Mouse (Mus musculus): Measurements from ENCODE around the gene Tmem123. TPM values are rescaled to one million over a fixed set of nuclear protein-coding genes. Genes with fewer than 3 reads are reported as not detected.

Tmem123 gene
- polyA plus RNA-seq, 1 experiment = 35.6 TPM

DNA sequence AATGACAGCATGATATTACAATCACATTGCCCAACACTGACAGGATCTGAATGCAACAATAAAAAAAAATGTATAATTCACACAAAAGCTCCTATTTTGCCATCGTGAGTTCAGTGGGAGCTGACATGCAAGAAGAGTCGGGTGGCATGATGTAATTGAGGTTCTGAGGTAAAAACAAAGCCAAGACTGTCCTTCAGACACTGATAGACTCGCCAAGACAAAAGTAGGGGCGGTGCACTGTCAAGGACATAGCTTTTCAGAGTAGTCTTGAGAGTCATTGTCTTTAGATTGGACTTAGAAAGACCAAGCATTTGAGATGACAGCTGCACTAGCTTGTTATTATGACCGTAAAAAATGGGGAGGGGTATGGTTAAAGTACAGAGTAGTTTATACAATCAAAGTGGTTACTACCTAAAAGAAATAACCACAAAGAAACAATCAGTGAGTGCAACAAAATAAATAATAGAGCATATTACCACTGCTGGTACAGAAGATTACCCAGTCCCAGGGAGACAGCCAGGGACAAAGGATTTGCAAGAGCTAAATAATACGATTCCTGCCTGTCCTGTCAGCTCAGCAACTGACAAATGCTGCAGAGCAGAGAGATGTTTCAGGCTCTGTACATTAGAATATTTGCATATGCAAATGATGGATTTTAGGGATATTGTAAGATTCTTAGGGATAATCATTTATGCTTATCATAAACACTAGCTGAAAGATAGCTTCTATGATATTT is 32.5 kb downstream of the Tmem123 start:
- H3K4me3 ChIP-seq (ENCODE audit: insufficient read depth, poor library complexity, severe bottlenecking) = no peak overlapping the region
- no peaks in the 10 kb centered on the region for H3K27me3 ChIP-seq (ENCODE audit: control insufficient read depth, insufficient read depth, insufficient read length)
- TF ChIP-seq MYOD1 (IDR thresholded peaks at IDR 0.05; ENCODE audit: control insufficient read depth, insufficient read length, low read depth) = no peak
- TF ChIP-seq CEBPB (IDR thresholded peaks at IDR 0.05; ENCODE audit: low read depth) = no peak
- TF ChIP-seq MAX (IDR thresholded peaks at IDR 0.05) = no peak
- TF ChIP-seq MYOG (IDR thresholded peaks at IDR 0.05; ENCODE audit: control insufficient read depth, extremely low read depth, insufficient read length) = no peak
- no peak for TF ChIP-seq FOSL1 (IDR thresholded peaks at IDR 0.05; ENCODE audit: insufficient read depth, low read length, poor library complexity, severe bottlenecking)
- TF ChIP-seq CTCF (IDR thresholded peaks at IDR 0.05; ENCODE audit: control insufficient read depth, insufficient read depth, insufficient read length) = no peak
- TF ChIP-seq USF1 (IDR thresholded peaks at IDR 0.05; ENCODE audit: low read depth) = no peak

DNA sequence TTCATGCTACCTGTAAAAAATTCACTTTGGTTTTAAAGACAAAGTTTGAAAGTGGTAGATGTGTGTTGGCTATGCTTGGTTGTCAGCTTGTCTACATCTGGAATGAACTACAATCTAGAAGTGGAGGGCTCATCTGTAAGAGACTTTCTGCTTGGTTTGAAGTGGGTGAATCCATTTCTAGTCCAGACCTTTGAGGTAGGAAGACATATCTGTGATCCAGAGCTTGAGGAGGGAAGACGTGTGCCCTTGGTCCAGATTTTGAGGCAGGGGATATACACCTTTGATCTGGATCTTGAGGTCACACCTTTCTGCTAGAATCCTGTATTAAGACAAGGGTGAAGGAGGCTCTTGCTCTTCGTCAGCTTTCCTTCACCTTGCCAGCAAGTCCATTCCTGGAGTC is 33.7 kb downstream of the Tmem123 start:
- Histone ChIP-seq H3K36me3 (ENCODE audit: control insufficient read depth, insufficient read depth) (peaks cover 17% of the 10 kb centered on the region), H3K79me2 (ENCODE audit: control insufficient read depth, insufficient read depth) (no peaks in the 10 kb centered on the region), H3K79me3 (ENCODE audit: low read depth) (no peaks in the 10 kb centered on the region), H3ac (ENCODE audit: control insufficient read depth, insufficient read length, low read depth) (no peak overlapping the region), H3K4me3 (ENCODE audit: insufficient read depth, poor library complexity, severe bottlenecking) (no peak overlapping the region), H3K27me3 (ENCODE audit: control insufficient read depth, insufficient read depth, insufficient read length) (no peaks in the 10 kb centered on the region)
- TF ChIP-seq MAX (IDR thresholded peaks at IDR 0.05) (no peak), FOSL1 (IDR thresholded peaks at IDR 0.05; ENCODE audit: insufficient read depth, low read length, poor library complexity, severe bottlenecking) (no peak), CTCF (IDR thresholded peaks at IDR 0.05; ENCODE audit: control insufficient read depth, insufficient read depth, insufficient read length) (no peak), MYOD1 (IDR thresholded peaks at IDR 0.05; ENCODE audit: control insufficient read depth, insufficient read length, low read depth) (no peak), MYOG (IDR thresholded peaks at IDR 0.05; ENCODE audit: control insufficient read depth, extremely low read depth, insufficient read length) (no peak), CEBPB (IDR thresholded peaks at IDR 0.05; ENCODE audit: low read depth) (no peak), USF1 (IDR thresholded peaks at IDR 0.05; ENCODE audit: low read depth) (no peak)

More for the DNA sequence above, 32.5 kb downstream of the Tmem123 start:
- no peaks in the 10 kb centered on the region for H3K79me3 ChIP-seq (ENCODE audit: low read depth)
- H3ac ChIP-seq (ENCODE audit: control insufficient read depth, insufficient read length, low read depth) = no peak overlapping the region
- H3K36me3 ChIP-seq (ENCODE audit: control insufficient read depth, insufficient read depth) = peaks cover 27% of the 10 kb centered on the region
- H3K79me2 ChIP-seq (ENCODE audit: control insufficient read depth, insufficient read depth) = no peaks in the 10 kb centered on the region

DNA sequence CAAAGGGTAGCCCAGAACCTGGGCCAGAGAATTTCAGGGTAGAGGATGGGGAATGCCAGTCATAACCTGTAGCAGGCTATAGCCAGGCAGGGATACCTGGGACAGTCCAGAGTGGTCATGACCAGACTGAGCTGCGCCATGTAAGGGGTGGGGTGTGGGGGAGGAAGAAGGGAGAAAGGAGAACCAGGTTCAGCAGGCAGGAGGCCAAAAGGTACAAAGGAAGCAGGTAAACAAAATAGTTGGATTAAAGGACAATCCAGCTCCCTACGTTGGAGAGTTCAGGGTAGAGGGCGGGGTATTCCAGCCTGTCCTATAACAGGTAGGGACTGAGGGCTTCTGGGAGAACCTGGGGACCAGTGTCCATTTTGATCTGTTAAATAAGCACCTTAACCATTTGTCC is 34.7 kb downstream of the Tmem123 start:
- H3ac ChIP-seq (ENCODE audit: control insufficient read depth, insufficient read length, low read depth) = no peak overlapping the region
- H3K79me3 ChIP-seq (ENCODE audit: low read depth) = no peaks in the 10 kb centered on the region
- no peak overlapping the region for H3K4me3 ChIP-seq (ENCODE audit: insufficient read depth, poor library complexity, severe bottlenecking)
- no peaks in the 10 kb centered on the region for H3K79me2 ChIP-seq (ENCODE audit: control insufficient read depth, insufficient read depth)
- TF ChIP-seq FOSL1 (IDR thresholded peaks at IDR 0.05; ENCODE audit: insufficient read depth, low read length, poor library complexity, severe bottlenecking) (no peak), MYOG (IDR thresholded peaks at IDR 0.05; ENCODE audit: control insufficient read depth, extremely low read depth, insufficient read length) (no peak), MYOD1 (IDR thresholded peaks at IDR 0.05; ENCODE audit: control insufficient read depth, insufficient read length, low read depth) (no peak), USF1 (IDR thresholded peaks at IDR 0.05; ENCODE audit: low read depth) (no peak), CEBPB (IDR thresholded peaks at IDR 0.05; ENCODE audit: low read depth) (no peak), MAX (IDR thresholded peaks at IDR 0.05) (no peak), CTCF (IDR thresholded peaks at IDR 0.05; ENCODE audit: control insufficient read depth, insufficient read depth, insufficient read length) (no peak)
- no peaks in the 10 kb centered on the region for H3K27me3 ChIP-seq (ENCODE audit: control insufficient read depth, insufficient read depth, insufficient read length)
- H3K36me3 ChIP-seq (ENCODE audit: control insufficient read depth, insufficient read depth) = peaks cover 10% of the 10 kb centered on the region

DNA sequence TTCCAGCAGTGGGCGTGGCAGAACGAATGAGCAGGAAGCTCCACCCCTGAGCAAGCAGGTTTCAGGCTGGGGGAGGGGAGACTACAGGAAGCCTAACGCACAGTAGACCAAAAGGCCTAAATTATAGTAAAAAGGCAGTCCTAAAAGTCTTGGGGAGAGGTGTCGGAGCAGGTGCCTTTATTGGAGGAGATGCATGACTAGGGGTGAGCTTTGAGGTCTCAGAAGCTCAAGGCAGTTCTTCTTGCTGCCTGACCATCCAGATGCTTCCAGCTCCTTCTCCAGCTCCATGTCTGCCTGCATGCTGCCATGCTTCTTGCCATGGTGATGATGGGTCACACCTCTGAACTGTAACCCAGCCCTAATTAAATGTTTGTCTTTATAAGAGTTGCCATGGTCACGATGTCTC is 41.3 kb downstream of the Tmem123 start:
- Histone ChIP-seq H3K27me3 (ENCODE audit: control insufficient read depth, insufficient read depth, insufficient read length) (no peaks in the 10 kb centered on the region), H3K4me3 (ENCODE audit: insufficient read depth, poor library complexity, severe bottlenecking) (no peak overlapping the region), H3K79me3 (ENCODE audit: low read depth) (no peaks in the 10 kb centered on the region), H3K36me3 (ENCODE audit: control insufficient read depth, insufficient read depth) (no peaks in the 10 kb centered on the region), H3K79me2 (ENCODE audit: control insufficient read depth, insufficient read depth) (no peaks in the 10 kb centered on the region), H3ac (ENCODE audit: control insufficient read depth, insufficient read length, low read depth) (no peak overlapping the region)
- no peak for TF ChIP-seq MAX (IDR thresholded peaks at IDR 0.05)
- no peak for TF ChIP-seq USF1 (IDR thresholded peaks at IDR 0.05; ENCODE audit: low read depth)
- TF ChIP-seq CTCF (IDR thresholded peaks at IDR 0.05; ENCODE audit: control insufficient read depth, insufficient read depth, insufficient read length) = no peak
- TF ChIP-seq MYOG (IDR thresholded peaks at IDR 0.05; ENCODE audit: control insufficient read depth, extremely low read depth, insufficient read length) = no peak
- no peak for TF ChIP-seq CEBPB (IDR thresholded peaks at IDR 0.05; ENCODE audit: low read depth)
- TF ChIP-seq FOSL1 (IDR thresholded peaks at IDR 0.05; ENCODE audit: insufficient read depth, low read length, poor library complexity, severe bottlenecking) = no peak
- no peak for TF ChIP-seq MYOD1 (IDR thresholded peaks at IDR 0.05; ENCODE audit: control insufficient read depth, insufficient read length, low read depth)

DNA sequence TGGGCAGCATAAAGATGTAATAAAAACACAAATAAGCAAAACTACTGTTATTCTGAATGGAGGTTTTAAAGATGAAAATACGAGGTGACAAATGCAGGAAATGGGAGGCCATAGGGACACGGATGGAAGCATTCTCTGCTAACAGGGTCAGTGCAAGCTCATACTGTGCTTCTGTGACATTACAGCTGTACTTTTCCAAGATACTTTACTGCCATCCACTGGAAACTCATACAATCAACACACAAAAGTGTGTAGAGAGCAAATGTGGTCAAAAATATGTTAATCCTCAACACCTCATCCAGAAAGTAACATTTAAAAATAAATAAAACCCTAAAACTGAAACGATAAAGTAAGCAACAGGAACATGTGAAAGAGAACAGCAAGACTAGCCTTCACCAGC is 58.9 kb downstream of the Tmem123 start:
- no peak overlapping the region for H3ac ChIP-seq (ENCODE audit: control insufficient read depth, insufficient read length, low read depth)

More for the DNA sequence above, 58.9 kb downstream of the Tmem123 start:
- Histone ChIP-seq H3K36me3 (ENCODE audit: control insufficient read depth, insufficient read depth) (peaks cover 19% of the 10 kb centered on the region), H3K27me3 (ENCODE audit: control insufficient read depth, insufficient read depth, insufficient read length) (no peaks in the 10 kb centered on the region), H3K4me3 (ENCODE audit: insufficient read depth, poor library complexity, severe bottlenecking) (no peak overlapping the region), H3K79me3 (ENCODE audit: low read depth) (peaks cover 3% of the 10 kb centered on the region), H3K79me2 (ENCODE audit: control insufficient read depth, insufficient read depth) (peaks cover 6% of the 10 kb centered on the region)
- no peak for TF ChIP-seq USF1 (IDR thresholded peaks at IDR 0.05; ENCODE audit: low read depth)
- TF ChIP-seq MYOD1 (IDR thresholded peaks at IDR 0.05; ENCODE audit: control insufficient read depth, insufficient read length, low read depth) = no peak
- no peak for TF ChIP-seq MYOG (IDR thresholded peaks at IDR 0.05; ENCODE audit: control insufficient read depth, extremely low read depth, insufficient read length)
- TF ChIP-seq MAX (IDR thresholded peaks at IDR 0.05) = no peak
- no peak for TF ChIP-seq CTCF (IDR thresholded peaks at IDR 0.05; ENCODE audit: control insufficient read depth, insufficient read depth, insufficient read length)
- TF ChIP-seq FOSL1 (IDR thresholded peaks at IDR 0.05; ENCODE audit: insufficient read depth, low read length, poor library complexity, severe bottlenecking) = no peak
- TF ChIP-seq CEBPB (IDR thresholded peaks at IDR 0.05; ENCODE audit: low read depth) = no peak
